Mouse (Mus musculus) limb, embryonic 12.5 days (tissue): ENCODE data around the gene Rabl6. TPM values are rescaled to one million over a fixed set of nuclear protein-coding genes. Genes with fewer than 3 reads are reported as not detected.

Source experiments
- ATAC-seq: fragments of 200-750 bp; cut with Nextera tagmentation; 2 replicates; pipeline ENCODE4 v1.8.0; 2017; ENCODE audit warnings: low read depth, moderate TSS enrichment; ENCODE audit not compliant: insufficient number of reproducible peaks, insufficient read depth, low FRiP score, low TSS enrichment
- H3K27ac ChIP-seq: fragments of 300-500 bp; sonication (generic); 2 replicates; pipeline ENCODE4 v1.5.1; 2016; ENCODE audit warnings: mild to moderate bottlenecking, moderate library complexity
- H3K27me3 ChIP-seq: fragments of 300-500 bp; sonication (generic); 2 replicates; pipeline ENCODE4 v1.6.1; 2016; ENCODE audit warnings: mild to moderate bottlenecking, moderate library complexity
- H3K36me3 ChIP-seq: fragments of 300-500 bp; sonication (generic); 2 replicates; pipeline ENCODE4 v1.6.1; 2016; ENCODE audit warnings: mild to moderate bottlenecking, moderate library complexity
- H3K4me1 ChIP-seq: fragments of 300-500 bp; sonication (generic); replicated peaks from 2 replicates; pipeline ENCODE4 v1.6.1; 2016
- H3K4me2 ChIP-seq: fragments of 300-500 bp; sonication (generic); 2 replicates; pipeline ENCODE4 v1.6.1; 2016; ENCODE audit warnings: mild to moderate bottlenecking, moderate library complexity
- H3K4me3 ChIP-seq: fragments of 300-500 bp; sonication (generic); replicated peaks from 2 replicates; pipeline ENCODE4 v1.5.1; 2016; ENCODE audit warnings: mild to moderate bottlenecking
- H3K9ac ChIP-seq: fragments of 300-500 bp; sonication (generic); replicated peaks from 2 replicates; pipeline ENCODE4 v1.6.1; 2016; ENCODE audit warnings: mild to moderate bottlenecking, moderate library complexity
- H3K9me3 ChIP-seq: fragments of 300-500 bp; sonication (generic); 2 replicates; pipeline ENCODE4 v1.6.1; 2016; ENCODE audit warnings: mild to moderate bottlenecking, moderate library complexity
- WGBS: fragments of 180-500 bp; shearing (Covaris S2); methylation state at CpG from one replicate; pipeline ENCODE4 v1.1.7; 2016; 5-methylcytosine and 5-hydroxymethylcytosine counted together
- polyA plus RNA-seq: library from polyadenylated mRNA; unstranded; fragments of >200 nt; fragmentation: Nextera tagmentation; extraction: Ambion mirVana; gene quantifications from 2 replicates; pipeline ENCODE4 v1.2.1, GENCODE M21; 2016

Rabl6 gene
- polyA plus RNA-seq = 81.3 and 83.0 TPM in 2 replicates

GRCm38 (mm10) chr2:25607761-25608622 lies at the start of gene Rabl6:
Gene Rabl6, minus strand, starts transcription at chr2:25608521.
- peak within 1 kb of the TSS; percentile 97 for H3K4me3 ChIP-seq
- peak within 1 kb of the TSS; percentile 94 for H3K9ac ChIP-seq
- H3K27me3 ChIP-seq = peaks cover 13% of the 10 kb centered on the region
- peak within 1 kb of the TSS; percentile 61 for H3K4me2 ChIP-seq
- H3K27ac ChIP-seq = peak within 1 kb of the TSS; percentile 95
- under 1% methylated on average over 80 of the region's 80 CpGs for WGBS
- ATAC-seq = peak; percentile 83
- no peaks in the 10 kb centered on the region for H3K9me3 ChIP-seq
- peaks cover 17% of the 10 kb centered on the region for H3K4me1 ChIP-seq
- H3K36me3 ChIP-seq = peaks cover 15% of the 10 kb centered on the region

DNA sequence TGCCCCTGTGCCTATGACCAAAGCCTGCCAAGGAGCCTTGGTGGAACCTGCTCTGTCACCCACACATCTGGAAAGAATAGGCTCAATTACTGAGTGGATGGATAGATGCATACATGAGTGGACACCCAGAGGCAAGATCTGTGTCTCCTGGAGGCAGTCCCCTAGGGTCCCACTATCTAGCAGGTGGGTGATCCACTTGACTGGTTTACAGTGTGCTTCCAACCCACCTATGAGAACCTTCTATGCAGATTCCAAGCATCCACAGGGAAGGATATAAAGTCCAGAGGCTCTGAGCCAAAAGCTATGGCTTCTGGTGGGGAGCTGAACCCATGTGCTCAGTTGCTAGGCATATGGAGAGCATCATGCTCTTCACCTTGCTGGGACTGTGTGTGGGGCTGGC lies 49.3 kb upstream of the Rabl6 start, which contains the start of gene Lcn5:
Gene Lcn5 (plus strand): TSS at position 301 of the 400 bp plus-strand sequence.
- no peak within 1 kb of the TSS for H3K27ac ChIP-seq
- ATAC-seq = no peak
- H3K4me2 ChIP-seq = no peak within 1 kb of the TSS
- no peak within 1 kb of the TSS for H3K4me3 ChIP-seq
- H3K4me1 ChIP-seq = no peaks in the 10 kb centered on the region
- no peaks in the 10 kb centered on the region for H3K36me3 ChIP-seq
- H3K9ac ChIP-seq = no peak within 1 kb of the TSS
- no peaks in the 10 kb centered on the region for H3K9me3 ChIP-seq
- peaks cover 3% of the 10 kb centered on the region; the same call in 1 of the 2 replicates for H3K27me3 ChIP-seq

DNA sequence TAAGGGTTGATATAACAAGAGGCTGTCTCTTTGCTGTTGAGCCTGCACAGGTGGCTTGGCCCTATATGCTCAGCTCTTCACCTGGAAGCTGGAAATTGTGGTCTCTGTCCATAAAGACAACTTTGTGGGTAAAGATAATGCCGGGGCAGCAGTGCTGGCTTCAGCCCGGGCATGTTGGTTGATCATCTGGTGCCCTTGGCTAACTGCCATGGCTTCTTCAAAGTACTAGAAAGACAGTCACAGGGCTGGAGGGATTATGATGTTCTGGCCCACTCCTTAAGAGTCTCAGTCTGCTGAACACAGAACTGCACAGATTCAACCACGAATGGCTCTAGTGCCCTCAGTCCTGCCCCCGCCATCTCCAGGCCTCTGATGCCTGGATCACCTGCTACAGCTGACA lies 48.9 kb upstream of the Rabl6 start:
- no peak for ATAC-seq
- no peak overlapping the region for H3K4me3 ChIP-seq
- WGBS = 92% methylated on average over 4 of the region's 4 CpGs

GRCm38 (mm10) chr2:25656691-25657090 lies 48.4 kb upstream of the Rabl6 start:
- Histone ChIP-seq H3K4me3 (no peak overlapping the region), H3K36me3 (no peaks in the 10 kb centered on the region), H3K27ac (no peak overlapping the region), H3K4me1 (no peaks in the 10 kb centered on the region), H3K27me3 (peaks cover 3% of the 10 kb centered on the region; the same call in 1 of the 2 replicates), H3K9ac (no peak overlapping the region), H3K9me3 (no peaks in the 10 kb centered on the region), H3K4me2 (no peak overlapping the region)
- ATAC-seq = no peak
- WGBS = 75% methylated on average over 4 of the region's 4 CpGs

More for the DNA sequence above, 48.9 kb upstream of the Rabl6 start:
- H3K36me3 ChIP-seq = no peaks in the 10 kb centered on the region
- H3K4me1 ChIP-seq = no peaks in the 10 kb centered on the region
- H3K4me2 ChIP-seq = no peak overlapping the region
- no peaks in the 10 kb centered on the region for H3K9me3 ChIP-seq
- no peak overlapping the region for H3K27ac ChIP-seq
- peaks cover 3% of the 10 kb centered on the region; the same call in 1 of the 2 replicates for H3K27me3 ChIP-seq
- H3K9ac ChIP-seq = no peak overlapping the region

DNA sequence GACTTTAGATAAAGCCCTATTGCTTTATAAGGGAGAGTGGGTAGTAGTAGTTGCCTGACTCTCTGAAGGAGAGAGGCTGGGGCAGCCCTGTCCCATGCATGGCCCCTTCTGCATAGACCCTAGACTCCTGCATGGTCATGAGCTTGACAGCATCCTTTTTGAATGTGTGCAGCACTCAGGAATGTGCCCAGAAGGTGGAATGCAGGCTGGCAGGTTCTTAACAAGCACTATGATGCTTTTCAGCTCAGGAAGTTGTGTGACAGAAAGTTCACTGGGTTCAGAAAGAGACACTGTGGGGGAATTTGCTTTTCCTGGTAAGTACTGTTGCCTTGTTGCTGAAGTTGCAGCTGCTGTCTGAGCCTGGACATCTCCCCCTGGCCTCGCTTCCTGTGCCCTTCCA lies 46.2 kb upstream of the Rabl6 start:
- ATAC-seq = no peak
- Histone ChIP-seq H3K4me2 (no peak overlapping the region), H3K4me1 (no peaks in the 10 kb centered on the region), H3K27ac (no peak overlapping the region), H3K27me3 (peaks cover 6% of the 10 kb centered on the region; the same call in 1 of the 2 replicates), H3K4me3 (no peak overlapping the region), H3K36me3 (no peaks in the 10 kb centered on the region), H3K9me3 (no peaks in the 10 kb centered on the region), H3K9ac (no peak overlapping the region)
- 74% methylated on average over 1 of the region's 1 CpGs for WGBS

DNA sequence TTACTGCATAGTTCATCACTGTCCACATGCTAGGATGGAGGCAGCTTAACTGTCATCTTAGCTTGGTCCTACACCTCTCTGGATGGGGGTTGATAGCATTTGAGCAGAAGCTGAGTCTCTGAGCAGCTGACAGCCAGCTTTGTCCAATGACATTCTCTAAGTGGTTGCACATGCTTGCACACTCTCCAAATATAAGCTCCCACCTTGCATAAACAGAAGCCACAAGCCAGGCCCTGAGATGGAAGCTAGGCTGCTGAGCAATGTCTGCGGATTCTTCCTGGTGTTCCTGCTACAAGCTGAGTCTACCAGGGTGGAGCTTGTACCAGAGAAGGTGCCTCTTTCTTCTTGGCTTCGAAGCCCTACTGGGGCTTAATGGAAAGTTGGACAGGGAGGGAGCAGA lies 44.6 kb upstream of the Rabl6 start, which contains the start of gene Lcn8:
Gene Lcn8 (plus strand): TSS at position 219 of the 400 bp plus-strand sequence.
- no peak for ATAC-seq
- Histone ChIP-seq H3K27me3 (peaks cover 6% of the 10 kb centered on the region; the same call in 1 of the 2 replicates), H3K36me3 (no peaks in the 10 kb centered on the region), H3K4me3 (no peak within 1 kb of the TSS), H3K9ac (no peak within 1 kb of the TSS), H3K27ac (no peak within 1 kb of the TSS), H3K4me2 (no peak within 1 kb of the TSS), H3K9me3 (no peaks in the 10 kb centered on the region), H3K4me1 (no peaks in the 10 kb centered on the region)
- WGBS = 78% methylated on average over 2 of the region's 2 CpGs

DNA sequence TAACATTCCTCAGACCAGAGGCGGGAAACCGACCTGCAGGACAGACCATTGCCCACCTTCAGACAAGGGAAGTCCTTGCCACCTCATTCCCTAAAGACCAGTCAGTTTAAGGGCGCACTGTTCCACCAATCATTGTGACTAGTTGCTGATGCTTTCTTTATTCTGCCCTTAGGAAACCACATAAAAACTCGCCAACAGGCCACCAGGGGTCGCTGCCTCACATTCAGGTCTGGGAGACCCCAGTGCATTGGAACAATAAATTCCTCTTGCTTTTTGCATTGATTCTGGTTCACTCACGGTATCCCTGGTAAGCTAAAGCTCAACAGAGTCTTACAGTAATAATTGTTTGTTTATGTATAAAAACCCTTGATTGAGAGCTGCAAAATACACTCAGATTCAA lies 31.6 kb upstream of the Rabl6 start:
- no peak overlapping the region for H3K4me2 ChIP-seq
- H3K36me3 ChIP-seq = no peaks in the 10 kb centered on the region
- no peaks in the 10 kb centered on the region; the same call in 1 of the 2 replicates for H3K27me3 ChIP-seq
- no peaks in the 10 kb centered on the region for H3K4me1 ChIP-seq
- H3K9ac ChIP-seq = no peak overlapping the region
- WGBS = 21% methylated on average over 6 of the region's 6 CpGs
- H3K27ac ChIP-seq = no peak overlapping the region
- H3K9me3 ChIP-seq = no peaks in the 10 kb centered on the region
- ATAC-seq = no peak
- no peak overlapping the region for H3K4me3 ChIP-seq

GRCm38 (mm10) chr2:25634046-25634445 lies 25.7 kb upstream of the Rabl6 start:
- Histone ChIP-seq H3K27me3 (no peaks in the 10 kb centered on the region), H3K4me3 (no peak overlapping the region), H3K9ac (no peak overlapping the region), H3K9me3 (no peaks in the 10 kb centered on the region), H3K27ac (no peak overlapping the region), H3K4me1 (no peaks in the 10 kb centered on the region), H3K4me2 (no peak overlapping the region), H3K36me3 (no peaks in the 10 kb centered on the region)
- ATAC-seq = no peak
- 45% methylated on average over 1 of the region's 1 CpGs for WGBS

GRCm38 (mm10) chr2:25633616-25634015 lies 25.3 kb upstream of the Rabl6 start:
- Histone ChIP-seq H3K4me2 (no peak overlapping the region), H3K9ac (no peak overlapping the region), H3K9me3 (no peaks in the 10 kb centered on the region), H3K4me3 (no peak overlapping the region), H3K27ac (no peak overlapping the region), H3K27me3 (no peaks in the 10 kb centered on the region), H3K36me3 (no peaks in the 10 kb centered on the region), H3K4me1 (no peaks in the 10 kb centered on the region)
- WGBS = 76% methylated on average over 3 of the region's 3 CpGs
- ATAC-seq = no peak

DNA sequence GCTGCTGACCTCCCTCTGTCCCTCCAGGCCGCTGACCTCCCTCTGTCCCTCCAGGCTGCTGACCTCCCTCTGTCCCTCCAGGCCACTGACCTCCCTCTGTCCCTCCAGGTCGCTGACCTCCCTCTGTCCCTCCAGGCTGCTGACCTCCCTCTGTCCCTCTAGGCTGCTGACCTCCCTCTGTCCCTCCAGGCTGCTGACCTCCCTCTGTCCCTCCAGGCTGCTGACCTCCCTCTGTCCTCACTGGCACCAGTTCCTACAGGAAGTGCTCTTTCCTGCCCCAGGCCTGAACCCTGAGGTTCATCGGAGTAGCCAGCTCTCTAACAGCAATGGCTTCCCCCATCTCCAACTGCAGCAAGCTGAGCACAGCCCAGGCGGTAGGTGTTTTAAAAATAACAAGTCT lies 20.4 kb upstream of the Rabl6 start:
- no peak for ATAC-seq
- no peaks in the 10 kb centered on the region for H3K27me3 ChIP-seq
- H3K36me3 ChIP-seq = no peaks in the 10 kb centered on the region
- no peaks in the 10 kb centered on the region for H3K9me3 ChIP-seq
- no peak overlapping the region for H3K4me2 ChIP-seq
- H3K27ac ChIP-seq = no peak overlapping the region
- no peaks in the 10 kb centered on the region for H3K4me1 ChIP-seq
- WGBS = 42% methylated on average over 4 of the region's 4 CpGs
- H3K4me3 ChIP-seq = no peak overlapping the region
- H3K9ac ChIP-seq = no peak overlapping the region

DNA sequence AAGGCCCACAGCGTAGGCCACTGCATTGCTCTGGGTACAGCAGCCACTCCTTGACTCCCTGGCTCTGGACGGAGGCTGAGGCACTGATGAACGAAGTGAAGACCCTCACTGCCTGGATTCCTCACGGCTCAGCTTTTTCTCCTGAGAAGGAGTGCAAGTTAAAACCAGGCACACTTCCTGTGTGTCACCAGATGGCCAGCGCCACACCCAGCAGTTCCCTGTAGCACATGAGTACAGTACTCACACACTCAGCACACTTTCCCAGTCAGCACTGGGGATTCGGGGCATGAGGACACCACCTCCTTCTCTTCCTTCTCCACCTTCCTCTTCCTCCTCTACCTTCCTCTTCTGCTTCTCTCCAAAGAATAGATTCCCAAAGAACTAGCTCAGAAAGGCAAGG lies 19.5 kb upstream of the Rabl6 start, which contains the start of gene Fcna:
Gene Fcna (minus strand): TSS at position 220 of the 400 bp plus-strand sequence.
- Histone ChIP-seq H3K9me3 (no peaks in the 10 kb centered on the region), H3K4me3 (no peak within 1 kb of the TSS), H3K27me3 (no peaks in the 10 kb centered on the region), H3K27ac (no peak within 1 kb of the TSS), H3K9ac (no peak within 1 kb of the TSS), H3K4me1 (no peaks in the 10 kb centered on the region), H3K36me3 (no peaks in the 10 kb centered on the region), H3K4me2 (no peak within 1 kb of the TSS)
- 66% methylated on average over 6 of the region's 6 CpGs for WGBS
- no peak for ATAC-seq
